Mouse (Mus musculus) C2C12 (cell line): ENCODE measurements around the gene Fam19a5. TPM values are rescaled to one million over a fixed set of nuclear protein-coding genes. Genes with fewer than 3 reads are reported as not detected.

Source experiments
- H3K27me3 ChIP-seq: one replicate; pipeline ENCODE4 v1.6.1; 2011; ENCODE audit not compliant: control insufficient read depth, insufficient read depth, insufficient read length
- H3K36me3 ChIP-seq: one replicate; pipeline ENCODE4 v1.6.1; 2011; ENCODE audit not compliant: control insufficient read depth, insufficient read depth
- H3K4me3 ChIP-seq: one replicate; pipeline ENCODE4 v1.5.1; 2011; ENCODE audit warnings: mild to moderate bottlenecking, control low read depth; ENCODE audit not compliant: poor library complexity, insufficient read depth, severe bottlenecking
- H3K79me2 ChIP-seq: one replicate; pipeline ENCODE4 v1.6.1; 2011; ENCODE audit not compliant: control insufficient read depth, insufficient read depth
- H3K79me3 ChIP-seq: one replicate; pipeline ENCODE4 v1.6.1; 2011; ENCODE audit warnings: low read depth, control low read depth
- H3ac ChIP-seq: one replicate; pipeline ENCODE3; 2011; ENCODE audit warnings: low read depth; ENCODE audit not compliant: control insufficient read depth, insufficient read length
- CEBPB ChIP-seq: IDR thresholded peaks from one replicate; pipeline ENCODE4 v1.6.1; 2011; ENCODE audit warnings: low read depth, mild to moderate bottlenecking, control low read depth, moderate library complexity
- CTCF ChIP-seq: IDR thresholded peaks from one replicate; pipeline ENCODE4 v1.5.1; 2011; ENCODE audit not compliant: control insufficient read depth, insufficient read depth, insufficient read length
- FOSL1 ChIP-seq: IDR thresholded peaks from one replicate; pipeline ENCODE4 v1.8.0; 2011; ENCODE audit warnings: mild to moderate bottlenecking, low read length; ENCODE audit not compliant: poor library complexity, insufficient read depth, severe bottlenecking
- MAX ChIP-seq: IDR thresholded peaks from one replicate; pipeline ENCODE4 v1.6.1; 2011; ENCODE audit warnings: mild to moderate bottlenecking, control low read depth
- MYOD1 ChIP-seq: IDR thresholded peaks from one replicate; pipeline ENCODE4 v1.6.1; 2011; ENCODE audit warnings: low read depth; ENCODE audit not compliant: control insufficient read depth, insufficient read length
- MYOG ChIP-seq: IDR thresholded peaks from one replicate; pipeline ENCODE4 v1.6.1; 2011; ENCODE audit not compliant: control insufficient read depth, insufficient read length; ENCODE audit errors: extremely low read depth
- USF1 ChIP-seq: IDR thresholded peaks from one replicate; pipeline ENCODE4 v1.6.1; 2011; ENCODE audit warnings: low read depth, mild to moderate bottlenecking, control low read depth, moderate library complexity
- polyA plus RNA-seq: library from polyadenylated mRNA; unstranded; fragments of >200 nt; fragmentation: generic; extraction: Trizol; gene quantifications from one replicate; pipeline ENCODE4 v1.2.1, GENCODE M21; 2012; ENCODE audit warnings: missing spikeins

Gene Fam19a5
- polyA plus RNA-seq, 1 experiment, result 50.0 TPM

DNA sequence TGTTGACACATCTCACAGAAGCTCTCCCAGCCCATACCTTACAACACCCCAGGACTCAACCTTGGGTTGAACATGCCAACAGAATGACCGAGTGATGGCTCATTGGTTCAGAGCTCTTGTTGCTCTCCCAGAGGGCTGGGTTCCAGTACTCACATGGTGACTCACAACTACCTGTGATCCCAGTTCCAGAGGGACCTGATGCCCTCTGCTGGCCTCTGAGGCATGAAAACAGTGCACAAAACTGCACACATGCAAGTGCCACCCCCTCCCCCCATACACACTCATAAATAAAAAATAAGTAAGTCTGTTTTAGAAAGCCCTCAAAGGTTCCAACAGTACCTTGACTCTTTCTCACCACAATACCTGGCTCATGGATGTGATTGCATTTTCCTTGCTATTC is 2.4 kb upstream of the Fam19a5 start:
- Histone ChIP-seq H3K27me3 (no peaks in the 10 kb centered on the region), H3ac (no peak overlapping the region), H3K4me3 (no peak overlapping the region), H3K79me2 (no peaks in the 10 kb centered on the region), H3K79me3 (no peaks in the 10 kb centered on the region), H3K36me3 (no peaks in the 10 kb centered on the region)
- TF ChIP-seq USF1 (no peak), MAX (no peak), MYOG (no peak), MYOD1 (no peak), FOSL1 (no peak), CTCF (no peak), CEBPB (no peak)

DNA sequence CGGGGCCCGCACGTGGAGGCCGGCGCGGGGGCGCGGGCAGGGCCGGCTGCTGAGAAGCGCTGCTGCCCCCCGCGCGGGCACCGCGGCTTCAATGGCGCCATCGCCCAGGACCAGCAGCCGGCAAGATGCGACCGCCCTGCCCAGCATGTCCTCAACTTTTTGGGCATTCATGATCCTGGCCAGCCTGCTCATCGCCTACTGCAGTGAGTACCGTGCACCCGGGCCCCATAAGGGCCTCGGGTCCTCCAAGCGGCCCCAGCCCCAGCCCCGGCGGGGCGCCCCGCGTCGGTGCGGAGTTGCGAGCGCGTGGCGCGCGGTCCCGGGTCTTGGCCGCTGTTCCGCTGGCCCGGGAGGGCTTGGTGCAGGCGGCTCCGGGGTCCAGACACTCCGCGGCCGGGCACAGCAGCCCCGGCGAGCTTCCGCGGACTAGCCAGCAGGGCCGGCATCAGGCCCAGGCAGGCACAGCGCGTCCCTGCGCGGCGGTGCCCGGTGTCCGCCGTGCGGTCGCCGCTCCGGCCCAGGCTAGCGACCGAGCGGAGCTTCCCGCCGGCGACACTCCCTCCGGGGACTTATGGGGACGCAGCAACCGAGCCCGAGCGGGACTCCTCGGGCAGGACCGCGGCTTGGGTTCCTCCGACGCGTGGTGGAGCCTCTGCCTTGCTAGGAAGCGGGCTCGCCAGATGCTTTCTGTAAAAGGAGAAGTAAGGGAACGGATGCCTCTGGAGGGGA is 466 bp downstream of the Fam19a5 start:
- H3K27me3 ChIP-seq, result no peaks in the 10 kb centered on the region
- H3K79me2 ChIP-seq, result no peaks in the 10 kb centered on the region
- H3K4me3 ChIP-seq, result no peak overlapping the region

DNA sequence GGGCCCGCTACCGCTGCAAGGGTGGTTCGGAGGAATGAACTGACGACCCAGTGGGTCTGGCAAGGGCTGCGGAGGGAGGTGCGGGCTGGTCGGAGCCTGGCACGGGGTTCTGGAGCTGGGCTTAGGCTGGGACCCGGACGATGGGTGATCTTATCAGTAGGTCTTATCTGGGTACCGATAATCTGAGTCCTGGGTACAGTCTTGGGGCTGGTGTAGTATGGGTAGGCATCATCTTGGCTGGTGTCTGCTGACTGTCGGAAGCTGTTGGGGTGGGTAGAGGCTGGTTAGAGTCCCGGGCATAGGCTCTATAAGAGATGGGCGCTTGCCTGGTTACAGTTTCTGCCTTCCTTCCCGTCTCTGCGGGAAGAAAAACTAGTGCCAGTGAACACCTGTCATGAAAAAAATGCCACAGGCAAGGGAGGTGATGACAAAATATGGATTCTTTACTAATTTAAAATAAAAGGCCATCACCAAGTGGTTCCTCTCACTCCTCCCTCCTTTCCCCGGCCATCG is 1.1 kb downstream of the Fam19a5 start:
- H3K36me3 ChIP-seq, result no peaks in the 10 kb centered on the region
- H3ac ChIP-seq, result no peak overlapping the region
- H3K79me2 ChIP-seq, result no peaks in the 10 kb centered on the region
- H3K27me3 ChIP-seq, result no peaks in the 10 kb centered on the region
- no peak overlapping the region for H3K4me3 ChIP-seq
- H3K79me3 ChIP-seq, result no peaks in the 10 kb centered on the region
- no peak for TF ChIP-seq CTCF
- TF ChIP-seq FOSL1, result no peak
- no peak for TF ChIP-seq USF1
- TF ChIP-seq MAX, result no peak
- TF ChIP-seq MYOG, result no peak
- no peak for TF ChIP-seq CEBPB
- TF ChIP-seq MYOD1, result no peak

More for the DNA sequence above, 466 bp downstream of the Fam19a5 start:
- Histone ChIP-seq H3K36me3 (no peaks in the 10 kb centered on the region), H3ac (no peak overlapping the region), H3K79me3 (no peaks in the 10 kb centered on the region)
- TF ChIP-seq MYOD1 (no peak), MAX (no peak), USF1 (no peak), CEBPB (no peak), FOSL1 (no peak), MYOG (no peak), CTCF (no peak)

DNA sequence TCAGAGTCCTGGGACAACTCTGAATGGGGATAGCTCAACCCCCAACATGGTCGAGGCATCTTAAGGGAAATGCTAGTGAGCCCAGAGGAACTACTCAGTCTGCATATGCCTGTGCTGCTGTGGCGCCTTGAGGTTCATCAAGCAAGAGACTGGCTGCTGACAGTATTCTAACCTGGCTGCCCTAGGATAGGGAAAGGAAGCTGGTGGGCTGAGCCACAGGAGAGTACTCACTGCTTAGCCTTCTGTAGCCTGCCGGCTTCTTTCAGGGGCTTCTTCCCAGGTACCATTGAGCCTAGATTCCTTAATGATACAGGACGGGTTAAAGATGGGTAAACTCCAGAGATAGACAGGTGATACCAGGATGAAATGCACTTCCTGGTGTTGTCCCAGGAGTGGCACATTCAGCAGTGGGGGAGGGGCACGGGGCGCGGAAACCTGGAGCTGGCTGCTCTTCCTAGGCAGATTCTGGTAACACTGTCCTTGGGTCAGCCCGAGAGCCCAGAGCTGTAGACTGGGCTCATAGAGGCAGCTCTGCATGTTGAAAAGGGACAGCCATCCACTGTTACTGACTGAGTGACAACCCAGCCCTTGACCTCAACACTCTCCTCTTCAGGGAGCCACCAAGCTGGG is 1.7 kb downstream of the Fam19a5 start:
- no peak overlapping the region for H3ac ChIP-seq
- H3K4me3 ChIP-seq, result no peak overlapping the region
- H3K27me3 ChIP-seq, result no peaks in the 10 kb centered on the region
- H3K79me3 ChIP-seq, result no peaks in the 10 kb centered on the region
- no peaks in the 10 kb centered on the region for H3K36me3 ChIP-seq
- no peak for TF ChIP-seq CTCF
- no peak for TF ChIP-seq CEBPB
- TF ChIP-seq MYOG, result no peak
- TF ChIP-seq FOSL1, result no peak
- no peak for TF ChIP-seq USF1
- TF ChIP-seq MYOD1, result no peak
- no peak for TF ChIP-seq MAX
- no peaks in the 10 kb centered on the region for H3K79me2 ChIP-seq

DNA sequence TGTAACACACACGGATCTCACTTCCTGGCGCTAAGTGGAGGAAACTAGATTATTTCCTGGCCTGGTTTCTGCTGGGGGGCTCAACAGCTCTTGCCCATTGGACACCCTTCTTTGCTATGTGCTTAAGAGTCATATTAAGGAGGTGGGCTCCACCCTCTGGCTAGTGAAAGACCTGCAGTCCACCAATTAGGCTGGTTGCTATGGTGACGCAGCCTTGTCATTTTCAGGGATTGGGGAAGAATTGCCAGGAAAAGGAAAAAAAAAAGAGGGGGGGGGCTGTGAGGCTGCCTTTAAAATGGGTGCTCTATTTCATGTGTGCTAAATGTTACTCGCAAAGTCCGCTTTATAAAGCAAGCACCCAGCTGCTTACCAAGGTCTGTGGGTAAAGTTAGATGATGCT is 2.9 kb downstream of the Fam19a5 start:
- H3K79me3 ChIP-seq, result no peaks in the 10 kb centered on the region
- H3K79me2 ChIP-seq, result no peaks in the 10 kb centered on the region
- H3ac ChIP-seq, result no peak overlapping the region
- H3K27me3 ChIP-seq, result no peaks in the 10 kb centered on the region
- H3K4me3 ChIP-seq, result no peak overlapping the region
- no peaks in the 10 kb centered on the region for H3K36me3 ChIP-seq
- TF ChIP-seq MYOG, result no peak
- no peak for TF ChIP-seq MYOD1
- no peak for TF ChIP-seq USF1
- no peak for TF ChIP-seq CTCF
- TF ChIP-seq CEBPB, result no peak
- TF ChIP-seq MAX, result no peak
- TF ChIP-seq FOSL1, result no peak
